Mouse (Mus musculus) heart, embryonic 16.5 days (tissue): Measurements from ENCODE around the gene Poc1a. TPM values are rescaled to one million over a fixed set of nuclear protein-coding genes. Genes with fewer than 3 reads are reported as not detected.

Source experiments
- ATAC-seq: fragments of 200-750 bp; cut with Nextera tagmentation; replicated peaks from 2 replicates; pipeline ENCODE4 v1.8.0; 2017; ENCODE audit warnings: moderate number of reproducible peaks; ENCODE audit not compliant: insufficient read depth, low FRiP score; ENCODE audit errors: extremely low read depth
- H3K27ac ChIP-seq: fragments of 300-500 bp; sonication (generic); 2 replicates; pipeline ENCODE4 v1.5.1; 2014; ENCODE audit warnings: mild to moderate bottlenecking, low read length, control low read depth, moderate library complexity
- H3K27me3 ChIP-seq: fragments of 300-500 bp; sonication (generic); 2 replicates; pipeline ENCODE4 v1.6.1; 2014; ENCODE audit warnings: low read length, mixed read lengths; ENCODE audit not compliant: control insufficient read depth, insufficient read depth
- H3K36me3 ChIP-seq: fragments of 300-500 bp; sonication (generic); 2 replicates; pipeline ENCODE4 v1.6.1; 2014; ENCODE audit not compliant: control insufficient read depth, insufficient read depth
- H3K4me1 ChIP-seq: fragments of 300-500 bp; sonication (generic); 2 replicates; pipeline ENCODE4 v1.6.1; 2014; ENCODE audit warnings: low read length, mixed read lengths; ENCODE audit not compliant: control insufficient read depth, insufficient read depth
- H3K4me2 ChIP-seq: fragments of 300-500 bp; sonication (generic); 2 replicates; pipeline ENCODE4 v1.6.1; 2014; ENCODE audit warnings: low read depth, mild to moderate bottlenecking, control low read depth, low read length
- H3K4me3 ChIP-seq: fragments of 300-500 bp; sonication (generic); 2 replicates; pipeline ENCODE4 v1.5.1; 2014; ENCODE audit warnings: mild to moderate bottlenecking, control low read depth, low read length
- H3K9ac ChIP-seq: fragments of 300-500 bp; sonication (generic); 2 replicates; pipeline ENCODE4 v1.6.1; 2014; ENCODE audit warnings: low read length, control low read depth
- H3K9me3 ChIP-seq: fragments of 300-500 bp; sonication (generic); replicated peaks from 2 replicates; pipeline ENCODE4 v1.6.1; 2016; ENCODE audit warnings: low read length; ENCODE audit not compliant: control insufficient read depth
- WGBS: fragments of 180-500 bp; shearing (Covaris S2); extraction: QIAGEN DNeasy Blood & Tissue Kit; methylation state at CpG from one replicate; pipeline ENCODE4 v1.1.7; 2014; 5-methylcytosine and 5-hydroxymethylcytosine counted together
- polyA plus RNA-seq: library from polyadenylated mRNA; unstranded; fragments of >200 nt; fragmentation: Nextera tagmentation; extraction: Ambion mirVana; gene quantifications from 2 replicates; pipeline ENCODE4 v1.2.1, GENCODE M21; 2015

Poc1a gene
- polyA plus RNA-seq, 1 experiment from 2014 or later: 30.6 TPM

DNA sequence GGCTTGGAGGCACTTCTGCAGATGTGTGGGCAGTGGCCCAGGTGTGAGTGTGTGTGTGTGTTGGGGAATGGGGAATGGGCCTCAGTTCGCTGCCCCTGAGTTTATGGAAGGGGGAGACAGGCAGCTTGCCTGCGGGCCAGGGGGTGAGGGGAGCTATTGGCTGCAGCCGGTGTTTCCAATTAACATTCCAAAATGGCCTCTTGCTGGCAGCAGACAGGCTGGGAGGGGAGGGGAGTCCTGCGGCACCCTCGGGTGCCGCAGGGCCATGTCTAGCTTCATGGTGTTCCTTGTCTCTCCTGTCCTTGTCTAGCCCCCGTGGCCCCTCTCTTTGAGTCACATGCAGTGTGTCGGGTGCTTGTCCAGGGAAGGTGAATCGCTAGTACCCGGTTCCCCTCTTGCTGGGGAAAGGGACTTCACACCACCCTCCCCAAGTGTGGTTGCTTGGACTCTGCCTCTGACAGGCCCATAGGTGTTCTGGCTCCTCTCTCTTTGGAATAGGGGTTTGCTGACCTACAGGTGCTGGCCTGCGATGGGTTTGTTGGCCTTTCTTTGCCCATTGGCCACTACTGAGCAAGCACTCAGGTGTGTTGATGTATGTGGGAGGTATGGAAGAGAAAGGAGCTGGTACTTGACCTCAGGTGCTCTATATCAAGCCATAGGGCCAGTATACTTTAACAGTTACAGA, 89.1 kb downstream of the Poc1a start:
- peaks cover 23% of the 10 kb centered on the region for H3K36me3 ChIP-seq
- H3K27ac ChIP-seq: peak overlapping the region; percentile 96
- H3K4me3 ChIP-seq: peak overlapping the region; percentile 72
- peaks cover 32% of the 10 kb centered on the region for H3K4me1 ChIP-seq
- ATAC-seq: no peak
- H3K27me3 ChIP-seq: no peaks in the 10 kb centered on the region
- WGBS: 6% methylated on average over 11 of the region's 11 CpGs
- H3K4me2 ChIP-seq: peak overlapping the region; percentile 99
- peak overlapping the region; percentile 91 for H3K9ac ChIP-seq
- no peaks in the 10 kb centered on the region for H3K9me3 ChIP-seq

DNA sequence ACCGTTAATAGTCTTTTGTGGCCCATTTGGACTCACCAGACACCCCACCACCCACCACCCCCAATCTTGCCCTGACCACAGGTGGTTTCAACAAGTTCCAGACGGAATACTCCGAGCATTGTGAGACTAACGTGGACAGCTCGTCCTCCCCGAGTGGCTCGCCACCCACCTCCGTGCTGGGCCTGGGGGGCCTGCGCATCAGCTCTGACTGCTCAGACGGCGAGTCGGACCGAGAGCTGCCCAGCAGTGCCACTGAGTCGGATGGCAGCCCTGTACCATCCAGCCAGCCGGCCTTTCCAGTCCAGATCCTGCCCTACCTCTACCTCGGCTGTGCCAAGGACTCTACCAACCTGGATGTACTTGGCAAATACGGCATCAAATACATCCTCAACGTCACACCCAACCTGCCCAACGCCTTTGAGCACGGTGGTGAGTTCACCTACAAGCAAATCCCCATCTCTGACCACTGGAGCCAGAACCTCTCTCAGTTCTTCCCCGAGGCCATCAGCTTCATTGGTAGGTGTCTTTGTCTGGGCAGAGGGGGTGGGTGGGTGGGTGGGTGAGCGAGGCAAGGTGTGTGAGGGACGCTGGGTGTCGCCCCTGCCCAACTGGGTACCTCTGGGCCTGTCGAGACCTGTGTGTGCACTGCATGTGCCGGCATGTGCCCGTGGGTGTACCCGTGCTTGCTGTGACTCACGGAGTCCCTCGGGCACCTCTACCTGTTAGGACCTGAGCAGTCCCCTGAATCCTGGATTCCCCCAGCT, 89.9 kb downstream of the Poc1a start:
- Histone ChIP-seq H3K4me1 (peaks cover 32% of the 10 kb centered on the region), H3K9ac (peak overlapping the region; percentile 52; the same call in 1 of the 2 replicates), H3K9me3 (no peaks in the 10 kb centered on the region), H3K4me3 (peak overlapping the region; percentile 72), H3K27me3 (no peaks in the 10 kb centered on the region), H3K27ac (peak overlapping the region; percentile 73; the same call in 1 of the 2 replicates), H3K36me3 (peaks cover 23% of the 10 kb centered on the region), H3K4me2 (peak overlapping the region; percentile 99)
- ATAC-seq: no peak
- WGBS: 81% methylated on average over 30 of the region's 30 CpGs

DNA sequence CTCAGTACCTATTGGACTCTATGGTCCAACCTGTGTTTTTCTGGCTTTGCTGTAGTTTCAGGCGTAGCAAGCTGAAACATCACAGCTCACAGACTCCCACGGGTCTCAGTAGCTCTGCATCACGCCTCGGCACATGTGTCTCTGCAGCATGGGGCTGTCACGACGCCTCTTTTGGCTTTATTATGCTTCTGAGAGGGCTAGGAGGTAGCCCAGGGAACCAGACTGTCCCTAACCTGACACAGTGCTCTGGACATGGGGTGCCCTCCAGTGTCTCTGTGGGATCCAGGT, 90.5 kb downstream of the Poc1a start:
- ATAC-seq: no peak
- Histone ChIP-seq H3K4me2 (peak overlapping the region; percentile 99), H3K27ac (peak overlapping the region; percentile 73), H3K36me3 (peaks cover 23% of the 10 kb centered on the region), H3K4me1 (peaks cover 32% of the 10 kb centered on the region), H3K27me3 (no peaks in the 10 kb centered on the region), H3K9ac (peak overlapping the region; percentile 52), H3K9me3 (no peaks in the 10 kb centered on the region), H3K4me3 (peak overlapping the region; percentile 27)
- WGBS: 51% methylated on average over 6 of the region's 6 CpGs

DNA sequence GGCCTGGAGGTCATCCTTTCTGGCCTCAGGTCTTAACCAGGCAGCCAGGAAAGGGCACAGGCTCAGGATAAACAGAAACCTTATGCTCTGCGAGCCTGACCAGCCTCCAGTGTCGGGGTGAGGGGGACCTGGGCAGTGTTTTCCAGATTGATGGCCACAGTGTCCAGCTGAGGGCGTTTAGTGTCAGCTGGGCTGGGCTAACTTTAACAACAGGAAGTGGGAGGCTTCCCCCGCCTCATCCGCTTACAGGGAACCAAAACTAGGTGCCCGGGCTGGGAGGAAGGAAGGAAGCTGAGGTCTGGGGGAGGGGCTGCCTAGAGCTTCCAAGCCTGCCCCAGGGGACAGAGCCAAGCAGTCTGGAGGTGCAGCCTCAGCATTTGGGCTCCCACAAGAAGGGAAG, 90.9 kb downstream of the Poc1a start:
- Histone ChIP-seq H3K4me1 (peaks cover 32% of the 10 kb centered on the region), H3K4me3 (peak overlapping the region; percentile 27), H3K27ac (peak overlapping the region; percentile 73), H3K9ac (peak overlapping the region; percentile 52), H3K36me3 (peaks cover 23% of the 10 kb centered on the region), H3K27me3 (no peaks in the 10 kb centered on the region), H3K9me3 (no peaks in the 10 kb centered on the region), H3K4me2 (peak overlapping the region; percentile 99)
- no peak; the same call in 1 of the 2 replicates for ATAC-seq
- 14% methylated on average over 6 of the region's 6 CpGs for WGBS

DNA sequence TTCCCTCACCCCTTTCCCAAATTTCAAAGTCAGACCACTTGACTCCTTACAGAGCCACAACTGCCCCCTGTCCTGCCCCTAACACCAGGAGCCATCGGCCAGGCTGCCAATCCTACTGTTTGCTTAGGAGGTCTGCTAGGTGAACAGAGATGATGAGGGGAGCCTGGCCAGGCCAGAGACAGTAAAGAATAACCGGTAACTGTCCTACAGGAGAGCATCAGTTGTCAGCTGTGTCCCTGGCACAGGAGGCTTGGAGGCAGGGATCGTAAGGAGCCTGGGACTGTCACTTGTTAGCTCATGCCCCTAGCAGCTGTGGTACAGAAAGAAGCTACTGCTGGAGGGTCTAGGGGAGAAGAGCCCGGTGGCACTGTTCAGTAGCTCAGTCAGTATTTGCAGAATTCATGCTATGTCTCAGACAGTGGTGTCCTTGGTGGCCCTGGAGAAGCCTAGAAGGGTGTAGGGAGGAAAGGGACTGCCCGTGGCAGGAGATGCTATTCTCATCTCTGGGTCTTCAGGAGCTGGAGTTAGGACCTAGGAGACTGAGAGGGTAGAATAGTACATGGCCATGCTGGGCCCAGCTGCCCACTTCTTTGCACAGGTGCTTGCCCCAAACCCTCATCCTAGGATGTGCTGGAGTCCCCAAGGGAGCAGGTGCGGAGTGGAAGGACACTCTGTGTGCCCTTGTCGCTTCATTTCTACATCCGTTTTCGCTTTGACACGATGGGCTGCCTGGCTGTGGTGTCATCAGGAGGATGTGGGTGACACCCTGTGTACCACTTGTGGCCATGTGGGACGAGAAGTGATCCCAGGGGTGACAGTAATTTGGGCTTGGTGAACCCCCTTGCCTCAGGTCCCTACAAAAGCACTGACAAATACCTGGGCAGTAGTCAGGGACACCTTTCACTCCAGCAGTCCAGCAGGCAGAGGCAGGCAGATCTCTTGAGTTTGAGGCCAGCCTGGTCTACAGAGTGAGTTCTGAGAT, 91.9 kb downstream of the Poc1a start:
- Histone ChIP-seq H3K9me3 (no peaks in the 10 kb centered on the region), H3K4me1 (peaks cover 28% of the 10 kb centered on the region), H3K9ac (peak overlapping the region; percentile 52), H3K27ac (peak overlapping the region; percentile 73), H3K4me2 (peak overlapping the region; percentile 99), H3K27me3 (no peaks in the 10 kb centered on the region), H3K4me3 (no peak overlapping the region; the same call in 1 of the 2 replicates), H3K36me3 (peaks cover 31% of the 10 kb centered on the region)
- no peak for ATAC-seq
- WGBS: 85% methylated on average over 11 of the region's 11 CpGs

DNA sequence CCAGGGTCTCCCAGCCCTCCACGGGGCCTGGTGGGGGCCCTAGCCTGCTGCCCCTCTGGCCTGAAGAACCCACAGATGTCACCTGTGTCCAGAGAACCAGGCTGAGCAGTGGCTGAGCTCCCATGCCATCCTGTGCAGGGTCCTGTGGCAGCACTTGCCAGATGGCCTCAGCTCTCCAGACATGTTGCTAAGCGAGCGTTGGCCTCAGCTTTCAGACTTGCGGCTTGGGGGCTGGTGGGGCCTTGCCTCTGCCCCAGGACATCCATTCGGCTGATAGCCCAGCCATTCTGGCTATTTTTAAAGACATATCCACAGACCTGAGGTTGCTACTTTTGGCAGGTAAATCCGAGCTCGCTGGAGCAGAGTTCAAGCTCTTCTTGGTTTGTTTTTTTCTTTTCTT, 93.1 kb downstream of the Poc1a start:
- Histone ChIP-seq H3K9ac (no peak overlapping the region), H3K4me1 (peaks cover 28% of the 10 kb centered on the region), H3K9me3 (no peaks in the 10 kb centered on the region), H3K36me3 (peaks cover 37% of the 10 kb centered on the region), H3K4me3 (no peak overlapping the region), H3K4me2 (no peak overlapping the region), H3K27me3 (no peaks in the 10 kb centered on the region), H3K27ac (no peak overlapping the region)
- ATAC-seq: no peak
- WGBS: 62% methylated on average over 7 of the region's 7 CpGs

DNA sequence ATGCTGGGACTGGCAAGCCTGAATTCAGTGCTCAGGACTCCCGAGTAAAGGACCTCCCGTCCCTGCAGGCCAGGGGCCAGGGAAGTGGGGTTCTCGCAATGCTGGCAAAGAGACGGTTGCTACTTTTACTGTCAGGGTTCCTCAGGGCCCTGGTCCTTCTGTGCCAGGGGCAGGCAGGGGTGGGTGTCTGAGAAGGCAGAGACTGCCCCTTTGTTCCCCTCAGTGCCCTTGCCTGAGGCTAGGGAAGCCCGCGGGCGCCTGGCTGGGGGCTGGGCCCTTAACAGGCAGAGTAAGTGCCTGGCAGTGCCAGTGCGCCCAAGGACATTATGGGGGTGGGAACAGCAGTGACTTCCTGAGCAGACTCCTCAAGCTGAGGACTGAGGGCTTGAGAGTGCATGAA, 96.4 kb downstream of the Poc1a start:
- H3K4me2 ChIP-seq: no peak overlapping the region
- H3K27me3 ChIP-seq: no peaks in the 10 kb centered on the region
- no peak for ATAC-seq
- 82% methylated on average over 8 of the region's 8 CpGs for whole genome bisulfite sequencing
- H3K4me3 ChIP-seq: no peak overlapping the region
- peaks cover 6% of the 10 kb centered on the region for H3K4me1 ChIP-seq
- peaks cover 34% of the 10 kb centered on the region for H3K36me3 ChIP-seq
- no peak overlapping the region for H3K27ac ChIP-seq
- H3K9me3 ChIP-seq: no peaks in the 10 kb centered on the region
- H3K9ac ChIP-seq: no peak overlapping the region

DNA sequence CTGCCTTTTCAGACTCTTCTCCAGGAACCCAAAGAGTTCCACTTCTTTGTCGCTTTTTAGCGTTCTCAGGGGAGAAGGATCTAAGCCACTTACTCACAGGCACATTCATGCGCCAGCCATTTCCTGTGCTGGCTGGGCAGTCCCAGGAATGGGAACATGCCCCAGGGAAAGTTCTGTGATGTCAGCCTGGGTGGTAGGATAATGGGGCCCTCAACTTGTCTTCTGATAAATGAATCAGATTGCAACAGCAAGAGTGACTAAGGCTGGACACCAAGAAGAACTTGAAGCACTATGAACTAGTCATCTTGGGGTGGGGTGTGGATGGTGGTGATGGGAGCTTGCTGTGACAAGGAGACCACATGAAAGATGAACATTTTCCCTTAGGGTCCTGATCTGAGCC, 97.2 kb downstream of the Poc1a start:
- Histone ChIP-seq H3K4me1 (no peaks in the 10 kb centered on the region), H3K9me3 (no peaks in the 10 kb centered on the region), H3K27ac (no peak overlapping the region), H3K27me3 (no peaks in the 10 kb centered on the region), H3K4me3 (no peak overlapping the region), H3K9ac (no peak overlapping the region), H3K4me2 (no peak overlapping the region), H3K36me3 (peaks cover 26% of the 10 kb centered on the region)
- no peak for ATAC-seq
- WGBS: 72% methylated on average over 3 of the region's 3 CpGs
